Mouse (Mus musculus) CH12.LX (cell line): ENCODE data around the gene Bloc1s1. TPM values are rescaled to one million over a fixed set of nuclear protein-coding genes. Genes with fewer than 3 reads are reported as not detected.

Experiments
- DNase-seq: peaks from one replicate; pipeline ENCODE4 v3.0.0-alpha.2; 2013; ENCODE audit errors: extremely low read depth
- H3K27ac ChIP-seq: 2 replicates; pipeline ENCODE4 v1.5.1; 2012; ENCODE audit warnings: low read depth, mild to moderate bottlenecking, control low read depth, moderate library complexity; ENCODE audit not compliant: insufficient read depth
- H3K27me3 ChIP-seq: replicated peaks from 2 replicates; pipeline ENCODE3; 2012; ENCODE audit warnings: inconsistent platforms
- H3K36me3 ChIP-seq, 2 experiments: replicated peaks in 1 of 2; 2 replicates each; pipeline versions ENCODE3 to v1.6.1; 2012; ENCODE audit warnings: inconsistent platforms in 1 of 2, low read length in 1 of 2, mild to moderate bottlenecking in 1 of 2, mixed read lengths in 1 of 2, moderate library complexity in 1 of 2; ENCODE audit not compliant: control insufficient read depth in 1 of 2, insufficient read depth in 1 of 2
- H3K4me1 ChIP-seq, 2 experiments: 2 replicates each; pipeline ENCODE4 v1.6.1; 2012; ENCODE audit warnings: inconsistent platforms in 1 of 2, moderate library complexity in 1 of 2; ENCODE audit not compliant: insufficient read depth in 2 of 2, control insufficient read depth in 1 of 2
- H3K4me2 ChIP-seq: 2 replicates; pipeline ENCODE4 v1.6.1; 2012; ENCODE audit warnings: low read depth, mild to moderate bottlenecking, control low read depth; ENCODE audit not compliant: poor library complexity, insufficient read depth, severe bottlenecking
- H3K4me3 ChIP-seq, 3 experiments: fragments of 150-350 bp in 1 of 3; sonication (generic) in 1 of 3; replicated peaks in 1 of 3; 2 replicates each; pipeline versions ENCODE3 to v1.5.1; 2011 to 2012; ENCODE audit warnings: low read depth in 2 of 3, low read length in 2 of 3, mild to moderate bottlenecking in 2 of 3, moderate library complexity in 2 of 3, control low read depth in 1 of 3, improper control_type of control experiment in 1 of 3, inconsistent platforms in 1 of 3, mixed read lengths in 1 of 3; ENCODE audit not compliant: poor library complexity in 1 of 3
- H3K79me2 ChIP-seq: replicated peaks from 2 replicates; pipeline ENCODE4 v1.6.1; 2012; ENCODE audit warnings: mild to moderate bottlenecking, moderate library complexity; ENCODE audit not compliant: control insufficient read depth, poor library complexity, insufficient read depth, severe bottlenecking; ENCODE audit errors: extremely low read depth
- H3K9ac ChIP-seq: 2 replicates; pipeline ENCODE4 v1.6.1; 2012; ENCODE audit warnings: low read depth, mild to moderate bottlenecking, control low read depth, moderate library complexity; ENCODE audit not compliant: insufficient read depth
- H3K9me3 ChIP-seq: replicated peaks from 2 replicates; pipeline ENCODE3; 2012; ENCODE audit warnings: low read length, inconsistent platforms, mixed read lengths
- CTCF ChIP-seq, 2 experiments: IDR thresholded peaks in 1 of 2; conservative IDR thresholded peaks in 1 of 2; 2 replicates each; pipeline ENCODE4 v1.5.1; 2011 to 2012; ENCODE audit warnings: low read depth in 2 of 2, low read length in 2 of 2, improper control_type of control experiment in 1 of 2, inconsistent platforms in 1 of 2, mild to moderate bottlenecking in 1 of 2, moderate library complexity in 1 of 2
- HCFC1 ChIP-seq: IDR thresholded peaks from 2 replicates; pipeline ENCODE4 v1.6.1; 2012; ENCODE audit warnings: low read depth, mild to moderate bottlenecking, inconsistent platforms, low read length, improper control_type of control experiment
- IRF4 ChIP-seq: IDR thresholded peaks from 2 replicates; pipeline ENCODE4 v1.6.1; 2014; ENCODE audit warnings: low read depth, mild to moderate bottlenecking, inconsistent platforms, low read length, improper control_type of control experiment
- JUN ChIP-seq: IDR thresholded peaks from 2 replicates; pipeline ENCODE4 v1.6.1; 2011; ENCODE audit warnings: low read depth, mild to moderate bottlenecking, low read length, improper control_type of control experiment, moderate library complexity; ENCODE audit not compliant: insufficient read depth
- JUND ChIP-seq: conservative IDR thresholded peaks from 2 replicates; pipeline ENCODE4 v1.6.1; 2011; ENCODE audit warnings: low read depth, low read length, improper control_type of control experiment
- KAT2A ChIP-seq: IDR thresholded peaks from 2 replicates; pipeline ENCODE4 v1.6.1; 2012; ENCODE audit warnings: low read length, improper control_type of control experiment, inconsistent platforms; ENCODE audit not compliant: insufficient replicate concordance
- MAX ChIP-seq: IDR thresholded peaks from 2 replicates; pipeline ENCODE4 v1.6.1; 2011; ENCODE audit warnings: low read length, improper control_type of control experiment
- MAZ ChIP-seq: IDR thresholded peaks from 2 replicates; pipeline ENCODE4 v1.6.1; 2012; ENCODE audit warnings: low read depth, mild to moderate bottlenecking, inconsistent platforms, low read length, improper control_type of control experiment, moderate library complexity
- NELFE ChIP-seq: IDR thresholded peaks from 2 replicates; pipeline ENCODE4 v1.6.1; 2011; ENCODE audit warnings: low read depth, low read length, improper control_type of control experiment
- NRF1 ChIP-seq: IDR thresholded peaks from 2 replicates; pipeline ENCODE4 v1.6.1; 2014; ENCODE audit warnings: low read depth, mild to moderate bottlenecking, inconsistent platforms, low read length, improper control_type of control experiment, moderate library complexity
- POLR2A ChIP-seq: IDR thresholded peaks from 2 replicates; pipeline ENCODE4 v1.6.1; 2011; ENCODE audit warnings: low read depth, mild to moderate bottlenecking, improper control_type of control experiment, low read length
- SIN3A ChIP-seq: IDR thresholded peaks from 2 replicates; pipeline ENCODE4 v1.6.1; 2012; ENCODE audit warnings: low read length, improper control_type of control experiment, inconsistent platforms
- SMC3 ChIP-seq: IDR thresholded peaks from 2 replicates; pipeline ENCODE4 v1.6.1; 2011; ENCODE audit warnings: low read depth, low read length, improper control_type of control experiment
- UBTF ChIP-seq: IDR thresholded peaks from 2 replicates; pipeline ENCODE4 v1.6.1; 2012; ENCODE audit warnings: low read depth, mild to moderate bottlenecking, inconsistent platforms, low read length, improper control_type of control experiment, moderate library complexity
- ZKSCAN1 ChIP-seq: IDR thresholded peaks from 2 replicates; pipeline ENCODE4 v1.6.1; 2012; ENCODE audit warnings: low read depth, inconsistent platforms, low read length, improper control_type of control experiment, borderline replicate concordance
- ZNF384 ChIP-seq: IDR thresholded peaks from 2 replicates; pipeline ENCODE4 v1.6.1; 2012; ENCODE audit warnings: low read depth, low read length, improper control_type of control experiment, inconsistent platforms
- dilution Hi-C: fragments of 300-500 bp; cut with MboI; formaldehyde crosslinking; loops from 2 replicates; pipeline ENCODE4 v1.14.3; 2020; ENCODE audit warnings: low sequenced_read_pairs; ENCODE audit not compliant: extremely low pct_unique_long_range_greater_than_20kb, extremely low pct_ligation_motif_present
- in situ Hi-C: fragments of 300-500 bp; cut with MboI; formaldehyde crosslinking; loops from 3 replicates; pipeline ENCODE4 v1.14.3; 2019; ENCODE audit warnings: low sequenced_read_pairs, low pct_ligation_motif_present, low pct_unique_long_range_greater_than_20kb, mixed read lengths
- polyA plus RNA-seq: library from polyadenylated mRNA; unstranded; fragments of >175 nt; gene quantifications from 2 replicates; pipeline ENCODE4 v1.2.1, GENCODE M21; 2012; ENCODE audit warnings: low read depth; ENCODE audit not compliant: insufficient read length
- total RNA-seq, 2 experiments: library from RNA; depleted of rRNA; stranded (reverse); fragments of 300-350 nt in 1 of 2; fragments of >200 nt in 1 of 2; gene quantifications; 2 replicates each; pipeline ENCODE4 v1.2.3; 2012 to 2014

The Bloc1s1 gene
- total and polyA plus RNA-seq, 3 experiments: 34.1 to 74.4 (median 37.1) TPM

- in situ Hi-C loops (no loop called here), dilution Hi-C loops (no loop called here)
- Histone ChIP-seq H3K27me3 (peaks cover 2% of the 10 kb centered on the region), H3K36me3 (no peaks in the 10 kb centered on the region), H3K4me1 (peaks cover 0 to 3% of the 10 kb centered on the region in 2 experiments; a peak in 1 of 4 replicates), H3K9ac (no peak overlapping the region), H3K79me2 (no peaks in the 10 kb centered on the region), H3K27ac (no peak overlapping the region), H3K4me2 (no peak overlapping the region), H3K9me3 (no peaks in the 10 kb centered on the region), H3K4me3 (no peak overlapping the region)
- no peak for TF ChIP-seq NRF1
- TF ChIP-seq UBTF: no peak
- TF ChIP-seq HCFC1: no peak
- no peak for TF ChIP-seq ZNF384
- TF ChIP-seq POLR2A: no peak
- TF ChIP-seq NELFE: no peak
- no peak for TF ChIP-seq KAT2A
- TF ChIP-seq ZKSCAN1: no peak
- no peak for DNase-seq
Measured at GRCm38 (mm10) chr10:128909567-128910028, 14.2 kb downstream of the Bloc1s1 start.

- Histone ChIP-seq H3K36me3 (no peaks in the 10 kb centered on the region), H3K9me3 (no peaks in the 10 kb centered on the region), H3K27me3 (peaks cover 2% of the 10 kb centered on the region), H3K27ac (no peak overlapping the region), H3K9ac (no peak overlapping the region), H3K79me2 (no peaks in the 10 kb centered on the region), H3K4me3 (no peak overlapping the region), H3K4me1 (peaks cover 0 to 3% of the 10 kb centered on the region in 2 experiments; a peak in 1 of 4 replicates), H3K4me2 (no peak overlapping the region)
- dilution Hi-C loops (no loop called here), in situ Hi-C loops (no loop called here)
- TF ChIP-seq JUN (no peak), NELFE (no peak), SMC3 (no peak), POLR2A (no peak), MAX (no peak), CTCF (conservative IDR thresholded peaks at IDR 0.05 in 1 of 2, IDR thresholded peaks at IDR 0.05 in 1 of 2; ENCODE audit: low read depth in 2 of 2, low read length in 2 of 2) (no peak), SIN3A (no peak), IRF4 (no peak)
- no peak for DNase-seq
Measured at GRCm38 (mm10) chr10:128908778-128909448, 14.9 kb downstream of the Bloc1s1 start.

- Histone ChIP-seq H3K27ac (no peak overlapping the region), H3K79me2 (no peaks in the 10 kb centered on the region), H3K27me3 (no peaks in the 10 kb centered on the region), H3K4me1 (peaks cover 5 to 8% of the 10 kb centered on the region in 2 experiments), H3K9ac (no peak overlapping the region), H3K4me3 (no peak overlapping the region), H3K9me3 (no peaks in the 10 kb centered on the region), H3K4me2 (no peak overlapping the region), H3K36me3 (no peaks in the 10 kb centered on the region)
- dilution Hi-C loops (no loop called here), in situ Hi-C loops (no loop called here)
- TF ChIP-seq MAZ (no peak), UBTF (no peak), SMC3 (no peak), HCFC1 (no peak), NELFE (no peak), JUND (no peak), IRF4 (no peak)
- DNase-seq: no peak
Measured at GRCm38 (mm10) chr10:128904812-128905211, 19.0 kb downstream of the Bloc1s1 start.
